8 mouse cellular contexts compared by ENCODE assay signal in the genomic region with DNA sequence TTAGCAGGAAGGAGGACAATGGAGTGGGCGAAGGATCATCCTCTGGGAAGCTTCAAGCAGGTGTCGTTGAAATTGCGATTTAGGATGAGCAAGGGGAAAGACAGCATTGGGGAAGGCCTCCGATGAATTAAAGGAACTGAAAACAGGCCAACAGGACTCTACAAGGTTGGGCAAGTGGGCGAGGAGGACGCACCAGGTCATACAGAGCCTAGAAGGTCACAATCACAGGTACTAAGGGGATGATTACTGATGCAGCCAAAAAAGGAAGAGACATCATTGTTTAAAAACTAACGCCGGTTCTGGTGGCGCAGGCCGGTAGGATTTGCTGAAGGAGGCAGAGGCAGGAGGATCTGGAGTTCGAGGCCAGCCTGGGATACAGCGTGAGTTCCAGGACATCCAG. TPM values are rescaled to one million over a fixed set of nuclear protein-coding genes. Genes with fewer than 3 reads are reported as not detected.
DNase-seq lines count a peak whose midpoint lies in the region; ATAC-seq and TF ChIP-seq lines count a peak whose summit lies in the region.
"Had no signal": no experiment of that assay in that cellular context is flagged by ENCODE, and none has a peak within 500 bp of the region (broad histone marks: within the 10 kb centered on the region; RNA-seq: fewer than 3 reads in every experiment).

No protein-coding gene starts in this region.

- H3K4me3 ChIP-seq in kidney, embryonic 15.5 days (replicated peaks) = peak overlapping the region; percentile 97; the same call in 1 of the 2 replicates
- no peak overlapping the region; the same call in 1 of the 2 replicates for H3K4me3 ChIP-seq in embryonic facial prominence, embryonic 11.5 days (ENCODE audit: low read depth, low read length)
- H3K4me3 ChIP-seq in forebrain, postnatal 0 days (ENCODE audit: low read depth, low read length) = no peak overlapping the region
- H3K4me3 ChIP-seq in midbrain, embryonic 13.5 days (replicated peaks) = no peak overlapping the region

- peak overlapping the region; percentile 70 for H3K4me2 ChIP-seq in kidney, embryonic 15.5 days
- peak overlapping the region; percentile 93; the same call in 1 of the 2 replicates for H3K4me2 ChIP-seq in embryonic facial prominence, embryonic 11.5 days (ENCODE audit: low read depth, low read length)
- H3K4me2 ChIP-seq in forebrain, postnatal 0 days (ENCODE audit: low read depth) = peak overlapping the region; percentile 98; the same call in 1 of the 2 replicates
- peak overlapping the region; percentile 99; the same call in 1 of the 2 replicates for H3K4me2 ChIP-seq in midbrain, embryonic 13.5 days (replicated peaks)

- peaks cover 29% of the 10 kb centered on the region for H3K36me3 ChIP-seq in kidney, embryonic 15.5 days
- peaks cover 5% of the 10 kb centered on the region for H3K36me3 ChIP-seq in embryonic facial prominence, embryonic 11.5 days (replicated peaks; ENCODE audit: control insufficient read depth, insufficient read depth, low read depth, low read length)
- peaks cover 30% of the 10 kb centered on the region for H3K36me3 ChIP-seq in forebrain, postnatal 0 days (ENCODE audit: insufficient read depth)
- H3K36me3 ChIP-seq in midbrain, embryonic 13.5 days = peaks cover 28% of the 10 kb centered on the region

- H3K27me3 ChIP-seq in kidney, embryonic 15.5 days = no peaks in the 10 kb centered on the region
- H3K27me3 ChIP-seq in embryonic facial prominence, embryonic 11.5 days (ENCODE audit: control insufficient read depth, insufficient read depth, low read length) = no peaks in the 10 kb centered on the region
- no peaks in the 10 kb centered on the region for H3K27me3 ChIP-seq in forebrain, postnatal 0 days (ENCODE audit: insufficient read depth, low read length)
- H3K27me3 ChIP-seq in midbrain, embryonic 13.5 days = no peaks in the 10 kb centered on the region
- H3K27me3 ChIP-seq: Patski had no signal

- ATAC-seq in kidney, embryonic 15.5 days (replicated peaks; ENCODE audit: low FRiP score) = no peak
- ATAC-seq in embryonic facial prominence, embryonic 11.5 days (replicated peaks; ENCODE audit: insufficient number of reproducible peaks, low FRiP score, low TSS enrichment, low read depth) = no peak
- ATAC-seq in forebrain, postnatal 0 days = no peak
- ATAC-seq in midbrain, embryonic 13.5 days = no peak

- 76% methylated on average over 12 of the region's 12 CpGs for WGBS in kidney, embryonic 15.5 days
- WGBS in embryonic facial prominence, embryonic 11.5 days = 78% methylated on average over 12 of the region's 12 CpGs
- 80% methylated on average over 12 of the region's 12 CpGs for WGBS in forebrain, postnatal 0 days
- WGBS in midbrain, embryonic 13.5 days = 78% methylated on average over 12 of the region's 12 CpGs

- no peak overlapping the region for H3K9ac ChIP-seq in kidney, embryonic 15.5 days
- H3K9ac ChIP-seq in embryonic facial prominence, embryonic 11.5 days (replicated peaks; ENCODE audit: low read length) = no peak overlapping the region
- no peak overlapping the region for H3K9ac ChIP-seq in forebrain, postnatal 0 days
- no peak overlapping the region for H3K9ac ChIP-seq in midbrain, embryonic 13.5 days (replicated peaks)

- H3K4me1 ChIP-seq in kidney, embryonic 15.5 days = peaks cover 45% of the 10 kb centered on the region
- peaks cover 7% of the 10 kb centered on the region; the same call in 1 of the 2 replicates for H3K4me1 ChIP-seq in embryonic facial prominence, embryonic 11.5 days (ENCODE audit: control insufficient read depth, insufficient read depth, low read length)
- H3K4me1 ChIP-seq in forebrain, postnatal 0 days (ENCODE audit: insufficient read depth) = no peaks in the 10 kb centered on the region; the same call in 1 of the 2 replicates
- peaks cover 36% of the 10 kb centered on the region for H3K4me1 ChIP-seq in midbrain, embryonic 13.5 days (replicated peaks)

- H3K9me3 ChIP-seq in kidney, embryonic 15.5 days (replicated peaks) = no peaks in the 10 kb centered on the region
- no peaks in the 10 kb centered on the region for H3K9me3 ChIP-seq in embryonic facial prominence, embryonic 11.5 days (replicated peaks; ENCODE audit: control insufficient read depth, low read length)
- H3K9me3 ChIP-seq in forebrain, postnatal 0 days (ENCODE audit: low read length) = no peaks in the 10 kb centered on the region
- H3K9me3 ChIP-seq in midbrain, embryonic 13.5 days = no peaks in the 10 kb centered on the region

- no peak for TF ChIP-seq CTCF in forebrain, postnatal 0 days (IDR thresholded peaks at IDR 0.05; ENCODE audit: low read depth)

- H3K27ac ChIP-seq in kidney, embryonic 15.5 days = no peak overlapping the region
- H3K27ac ChIP-seq in embryonic facial prominence, embryonic 11.5 days (replicated peaks; ENCODE audit: low read depth, low read length) = peak overlapping the region; percentile 78; the same call in 1 of the 2 replicates
- H3K27ac ChIP-seq in forebrain, postnatal 0 days (ENCODE audit: low read depth, low read length) = no peak overlapping the region
- no peak overlapping the region for H3K27ac ChIP-seq in midbrain, embryonic 13.5 days

- DNase-seq in kidney, postnatal 4 days = no peak
- no peak for DNase-seq in embryonic facial prominence, embryonic 11.5 days (ENCODE audit: low spot score)
- DNase-seq in forebrain, postnatal 0 days = no peak
- DNase-seq in ovary, adult 18-20 months (ENCODE audit: low spot score) = no peak
- no peak for DNase-seq in heart, postnatal 4 days

RNA-seq across cellular contexts. Expression of gene Slc35b2, which starts 0.5 kb away (rescaled TPM):
- polyA plus RNA-seq in kidney, embryonic 15.5 days (2015; fragmentation: Nextera tagmentation; extraction: Ambion mirVana) = 142 TPM in 2 replicates
- 85.6 and 92.2 TPM in 2 replicates for polyA plus RNA-seq in embryonic facial prominence, embryonic 11.5 days (2014; fragmentation: Nextera tagmentation; extraction: Ambion mirVana)
- total RNA-seq in forebrain, postnatal 0 days (2014; rRNA removed) = 80.9 and 87.0 TPM in 2 replicates
- 83.8 and 89.6 TPM in 2 replicates for polyA plus RNA-seq in forebrain, postnatal 0 days (2015; fragmentation: Nextera tagmentation; extraction: Ambion mirVana)
- polyA plus RNA-seq in midbrain, embryonic 13.5 days (2015; fragmentation: Nextera tagmentation; extraction: Ambion mirVana) = 89.2 and 95.3 TPM in 2 replicates
- 10 to 100 TPM; 37.3 to 39.2 TPM for total RNA-seq in heart, postnatal 4 days (2021)

RNA-seq across cellular contexts. Expression of gene Nfkbie, which starts 7.7 kb away (rescaled TPM):
- polyA plus RNA-seq in kidney, embryonic 15.5 days (2015; fragmentation: Nextera tagmentation; extraction: Ambion mirVana) = 5.3 and 5.7 TPM in 2 replicates
- 3.5 and 5.3 TPM in 2 replicates for polyA plus RNA-seq in embryonic facial prominence, embryonic 11.5 days (2014; fragmentation: Nextera tagmentation; extraction: Ambion mirVana)
- 2.8 and 3.1 TPM in 2 replicates for total RNA-seq in forebrain, postnatal 0 days (2014; rRNA removed)
- 2.2 and 2.7 TPM in 2 replicates for polyA plus RNA-seq in forebrain, postnatal 0 days (2015; fragmentation: Nextera tagmentation; extraction: Ambion mirVana)
- 5.2 and 7.1 TPM in 2 replicates for polyA plus RNA-seq in midbrain, embryonic 13.5 days (2015; fragmentation: Nextera tagmentation; extraction: Ambion mirVana)
- total RNA-seq in heart, postnatal 4 days (2021) = 1 to 10 TPM; 1.5 to 1.9 TPM

RNA-seq across cellular contexts. Expression of gene Hsp90ab1, which starts 9.9 kb away (rescaled TPM):
- 1,881 and 1,940 TPM in 2 replicates for polyA plus RNA-seq in kidney, embryonic 15.5 days (2015; fragmentation: Nextera tagmentation; extraction: Ambion mirVana)
- 1,660 and 1,740 TPM in 2 replicates for polyA plus RNA-seq in embryonic facial prominence, embryonic 11.5 days (2014; fragmentation: Nextera tagmentation; extraction: Ambion mirVana)
- total RNA-seq in forebrain, postnatal 0 days (2014; rRNA removed) = 1,283 and 1,351 TPM in 2 replicates
- 1,258 and 1,497 TPM in 2 replicates for polyA plus RNA-seq in forebrain, postnatal 0 days (2015; fragmentation: Nextera tagmentation; extraction: Ambion mirVana)
- polyA plus RNA-seq in midbrain, embryonic 13.5 days (2015; fragmentation: Nextera tagmentation; extraction: Ambion mirVana) = 1,587 and 1,677 TPM in 2 replicates
- 1,000 to 10,000 TPM; 1,093 to 1,133 TPM for total RNA-seq in heart, postnatal 4 days (2021)

RNA-seq across cellular contexts. Expression of gene Tmem151b, which starts 13.7 kb away (rescaled TPM):
- 3.1 and 3.4 TPM in 2 replicates for polyA plus RNA-seq in kidney, embryonic 15.5 days (2015; fragmentation: Nextera tagmentation; extraction: Ambion mirVana)
- 5.4 and 6.3 TPM in 2 replicates for polyA plus RNA-seq in embryonic facial prominence, embryonic 11.5 days (2014; fragmentation: Nextera tagmentation; extraction: Ambion mirVana)
- total RNA-seq in forebrain, postnatal 0 days (2014; rRNA removed) = 79.2 and 79.6 TPM in 2 replicates
- 32.2 and 33.7 TPM in 2 replicates for polyA plus RNA-seq in forebrain, postnatal 0 days (2015; fragmentation: Nextera tagmentation; extraction: Ambion mirVana)
- 23.5 and 25.5 TPM in 2 replicates for polyA plus RNA-seq in midbrain, embryonic 13.5 days (2015; fragmentation: Nextera tagmentation; extraction: Ambion mirVana)
- total RNA-seq in heart, postnatal 4 days (2021) = under 1 TPM; 0.20 to 0.24 TPM

RNA-seq across cellular contexts. Expression of gene Slc29a1, which starts 36.2 kb away (rescaled TPM):
- 100 and 102 TPM in 2 replicates for polyA plus RNA-seq in kidney, embryonic 15.5 days (2015; fragmentation: Nextera tagmentation; extraction: Ambion mirVana)
- polyA plus RNA-seq in embryonic facial prominence, embryonic 11.5 days (2014; fragmentation: Nextera tagmentation; extraction: Ambion mirVana) = 52.5 and 58.9 TPM in 2 replicates
- 68.3 and 84.5 TPM in 2 replicates for total RNA-seq in forebrain, postnatal 0 days (2014; rRNA removed)
- 76.2 and 84.4 TPM in 2 replicates for polyA plus RNA-seq in forebrain, postnatal 0 days (2015; fragmentation: Nextera tagmentation; extraction: Ambion mirVana)
- polyA plus RNA-seq in midbrain, embryonic 13.5 days (2015; fragmentation: Nextera tagmentation; extraction: Ambion mirVana) = 29.7 and 30.4 TPM in 2 replicates
- total RNA-seq in heart, postnatal 4 days (2021) = 10 to 100 TPM; 77.9 to 96.2 TPM
